Mouse (Mus musculus) NIH3T3 (cell line): ENCODE data around the gene Dynlt1f.
"Not testable (repeated sequence)": the region's sequence is repeated elsewhere in the genome, so short reads cannot be mapped to it uniquely, and the experiment has no call there.

Experiments
- DNase-seq: peaks from one replicate; pipeline ENCODE4 v3.0.0-alpha.2; 2012; ENCODE audit warnings: low read depth

The Dynlt1f gene

GRCm38 (mm10) chr17:6661093-6661816, 5.6 kb upstream of the Dynlt1f start:
- not testable (repeated sequence) for DNase-seq

- not testable (repeated sequence) for DNase-seq
These were observed 4.9 kb upstream of the Dynlt1f start for GRCm38 (mm10) chr17:6660589-6660988.

GRCm38 (mm10) chr17:6658801-6659200, 3.1 kb upstream of the Dynlt1f start, which contains the start of gene Sytl3:
Gene Sytl3, plus strand, starts transcription at chr17:6659093.
- not testable (repeated sequence) for DNase-seq

GRCm38 (mm10) chr17:6656471-6656870, 771 bp upstream of the Dynlt1f start:
- not testable (repeated sequence) for DNase-seq

GRCm38 (mm10) chr17:6655087-6655511, 601 bp downstream of the Dynlt1f start:
- peak; percentile 91 for DNase-seq

- not testable (repeated sequence) for DNase-seq
These were observed 2.3 kb downstream of the Dynlt1f start for GRCm38 (mm10) chr17:6653341-6653946.

- DNase-seq: peak; percentile 9
These were observed 4.7 kb downstream of the Dynlt1f start for GRCm38 (mm10) chr17:6650904-6651565.

GRCm38 (mm10) chr17:6647452-6647851, 8.2 kb downstream of the Dynlt1f start:
- DNase-seq: not testable (repeated sequence)

- DNase-seq: not testable (repeated sequence)
These were observed 8.9 kb downstream of the Dynlt1f start for GRCm38 (mm10) chr17:6646841-6647240.

GRCm38 (mm10) chr17:6645668-6646067, 10.0 kb downstream of the Dynlt1f start:
- not testable (repeated sequence) for DNase-seq

- DNase-seq: not testable (repeated sequence)
These were observed 11.0 kb downstream of the Dynlt1f start for GRCm38 (mm10) chr17:6644673-6645072.

- DNase-seq: not testable (repeated sequence)
These were observed 11.5 kb downstream of the Dynlt1f start for GRCm38 (mm10) chr17:6644210-6644609.

GRCm38 (mm10) chr17:6640771-6641429, 14.8 kb downstream of the Dynlt1f start:
- DNase-seq: not testable (repeated sequence)

GRCm38 (mm10) chr17:6640044-6640637, 15.6 kb downstream of the Dynlt1f start:
- DNase-seq: not testable (repeated sequence)

- DNase-seq: not testable (repeated sequence)
These were observed 16.2 kb downstream of the Dynlt1f start for GRCm38 (mm10) chr17:6639486-6639885.

GRCm38 (mm10) chr17:6638444-6638843, 17.3 kb downstream of the Dynlt1f start:
- not testable (repeated sequence) for DNase-seq

GRCm38 (mm10) chr17:6637434-6637833, 18.3 kb downstream of the Dynlt1f start:
- DNase-seq: not testable (repeated sequence)

- no peak for DNase-seq
These were observed 18.8 kb downstream of the Dynlt1f start for GRCm38 (mm10) chr17:6636861-6637260.

- DNase-seq: not testable (repeated sequence)
These were observed 19.9 kb downstream of the Dynlt1f start for GRCm38 (mm10) chr17:6635781-6636180.

- DNase-seq: not testable (repeated sequence)
These were observed 22.9 kb downstream of the Dynlt1f start for GRCm38 (mm10) chr17:6632850-6633249.

GRCm38 (mm10) chr17:6630398-6630797, 25.3 kb downstream of the Dynlt1f start:
- not testable (repeated sequence) for DNase-seq
